Mouse (Mus musculus): ENCODE results near the gene Mprip. TPM values are rescaled to one million over a fixed set of nuclear protein-coding genes. Genes with fewer than 3 reads are reported as not detected.
"Not testable (repeated sequence)": the region's sequence is repeated elsewhere in the genome, so short reads cannot be mapped to it uniquely, and the experiment has no call there.

Gene Mprip
- polyA plus RNA-seq, 1 experiment from 2014 or later = 64.1 TPM

GRCm38 (mm10) chr11:59715424-59715840 lies 54.3 kb downstream of the Mprip start:
- H3K36me3 ChIP-seq (ENCODE audit: control insufficient read depth, insufficient read depth, low read length) = 0 out of 2 replicates have a peak, but pooled peaks cover 2% of the 10 kb centered on the region
- H3K27ac ChIP-seq (ENCODE audit: low read depth, low read length) = no peak overlapping the region
- ATAC-seq (ENCODE audit: low FRiP score, low TSS enrichment) = no peak
- H3K27me3 ChIP-seq (ENCODE audit: control insufficient read depth, insufficient read depth, low read length) = no peaks in the 10 kb centered on the region
- H3K9ac ChIP-seq (ENCODE audit: low read depth, low read length) = no peak overlapping the region
- 71% methylated on average over 3 of the region's 3 CpGs for WGBS
- H3K4me3 ChIP-seq (ENCODE audit: low read length) = no peak overlapping the region
- H3K9me3 ChIP-seq (ENCODE audit: control insufficient read depth, low read length) = no peaks in the 10 kb centered on the region
- H3K4me1 ChIP-seq (ENCODE audit: control insufficient read depth, insufficient read depth, low read length) = no peaks in the 10 kb centered on the region
- H3K4me2 ChIP-seq (replicated peaks; ENCODE audit: low read depth, low read length) = no peak overlapping the region

GRCm38 (mm10) chr11:59717801-59718291 lies 56.7 kb downstream of the Mprip start:
- Histone ChIP-seq H3K4me1 (ENCODE audit: control insufficient read depth, insufficient read depth, low read length) (no peaks in the 10 kb centered on the region), H3K9me3 (ENCODE audit: control insufficient read depth, low read length) (no peaks in the 10 kb centered on the region), H3K4me3 (ENCODE audit: low read length) (no peak overlapping the region), H3K9ac (ENCODE audit: low read depth, low read length) (no peak overlapping the region), H3K4me2 (replicated peaks; ENCODE audit: low read depth, low read length) (no peak overlapping the region), H3K27ac (ENCODE audit: low read depth, low read length) (no peak overlapping the region), H3K27me3 (ENCODE audit: control insufficient read depth, insufficient read depth, low read length) (no peaks in the 10 kb centered on the region), H3K36me3 (ENCODE audit: control insufficient read depth, insufficient read depth, low read length) (0 out of 2 replicates have a peak, but pooled peaks cover 2% of the 10 kb centered on the region)
- 89% methylated on average over 4 of the region's 4 CpGs for WGBS
- ATAC-seq (ENCODE audit: low FRiP score, low TSS enrichment) = no peak

GRCm38 (mm10) chr11:59719185-59719584 lies 58.1 kb downstream of the Mprip start:
- H3K4me3 ChIP-seq (ENCODE audit: low read length) = no peak overlapping the region
- no peaks in the 10 kb centered on the region for H3K27me3 ChIP-seq (ENCODE audit: control insufficient read depth, insufficient read depth, low read length)
- H3K36me3 ChIP-seq (ENCODE audit: control insufficient read depth, insufficient read depth, low read length) = 0 out of 2 replicates have a peak, but pooled peaks cover 2% of the 10 kb centered on the region
- H3K9ac ChIP-seq (ENCODE audit: low read depth, low read length) = no peak overlapping the region
- 93% methylated on average over 5 of the region's 5 CpGs for WGBS
- no peak overlapping the region for H3K27ac ChIP-seq (ENCODE audit: low read depth, low read length)
- ATAC-seq (ENCODE audit: low FRiP score, low TSS enrichment) = no peak
- no peak overlapping the region for H3K4me2 ChIP-seq (replicated peaks; ENCODE audit: low read depth, low read length)
- no peaks in the 10 kb centered on the region for H3K4me1 ChIP-seq (ENCODE audit: control insufficient read depth, insufficient read depth, low read length)
- H3K9me3 ChIP-seq (ENCODE audit: control insufficient read depth, low read length) = no peaks in the 10 kb centered on the region

GRCm38 (mm10) chr11:59721385-59721784 lies 60.3 kb downstream of the Mprip start:
- Histone ChIP-seq H3K9me3 (ENCODE audit: control insufficient read depth, low read length) (no peaks in the 10 kb centered on the region), H3K9ac (ENCODE audit: low read depth, low read length) (no peak overlapping the region), H3K4me3 (ENCODE audit: low read length) (no peak overlapping the region), H3K4me2 (replicated peaks; ENCODE audit: low read depth, low read length) (no peak overlapping the region), H3K36me3 (ENCODE audit: control insufficient read depth, insufficient read depth, low read length) (0 out of 2 replicates have a peak, but pooled peaks cover 2% of the 10 kb centered on the region), H3K4me1 (ENCODE audit: control insufficient read depth, insufficient read depth, low read length) (no peaks in the 10 kb centered on the region), H3K27me3 (ENCODE audit: control insufficient read depth, insufficient read depth, low read length) (no peaks in the 10 kb centered on the region), H3K27ac (ENCODE audit: low read depth, low read length) (no peak overlapping the region)
- ATAC-seq (ENCODE audit: low FRiP score, low TSS enrichment) = no peak
- WGBS = 79% methylated on average over 2 of the region's 2 CpGs

DNA sequence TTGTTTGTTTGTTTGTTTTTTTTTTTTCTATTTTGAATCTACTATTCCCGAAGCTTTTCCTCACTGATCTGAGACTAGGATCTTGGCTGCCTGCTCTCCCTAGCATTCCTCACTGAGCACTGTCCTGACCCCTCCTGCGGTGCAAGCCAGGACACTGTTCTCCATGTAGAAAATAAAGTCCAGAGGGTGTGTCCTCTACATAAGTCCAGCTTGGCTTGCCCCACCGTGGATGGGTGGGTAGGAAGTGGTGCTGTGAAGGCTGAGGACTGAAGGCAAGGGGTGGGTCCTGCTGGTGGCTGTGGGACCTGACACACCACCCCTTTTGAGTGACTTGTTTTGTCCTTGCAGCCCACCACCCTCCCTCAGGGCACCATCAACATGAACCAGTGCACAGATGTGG lies 66.1 kb downstream of the Mprip start:
- WGBS = 88% methylated on average over 3 of the region's 3 CpGs
- no peak for ATAC-seq (ENCODE audit: low FRiP score, low TSS enrichment)
- H3K4me1 ChIP-seq (ENCODE audit: control insufficient read depth, insufficient read depth, low read length) = no peaks in the 10 kb centered on the region

DNA sequence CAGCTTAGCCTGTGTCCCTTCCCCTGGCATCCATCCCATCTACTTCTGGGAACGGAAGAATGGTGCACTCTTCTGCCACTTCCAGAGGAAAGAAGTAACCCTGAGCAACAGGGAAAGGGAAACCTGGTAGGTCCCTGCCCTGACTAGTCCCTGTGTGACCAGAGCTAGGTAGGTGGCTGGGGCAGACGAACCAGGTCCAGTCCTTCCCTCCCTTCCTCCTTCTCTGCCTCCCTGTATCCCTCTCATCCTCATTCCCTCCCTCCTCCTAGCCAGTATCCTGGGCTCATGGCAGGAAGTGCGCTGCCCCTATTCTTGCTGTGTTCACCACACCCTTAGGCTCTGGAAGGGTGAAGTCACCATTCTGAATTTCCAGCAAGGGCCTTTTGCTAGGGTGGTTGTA lies 70.7 kb downstream of the Mprip start:
- Histone ChIP-seq H3K4me1 (ENCODE audit: control insufficient read depth, insufficient read depth, low read length) (0 out of 2 replicates have a peak, but pooled peaks cover 4% of the 10 kb centered on the region), H3K4me2 (replicated peaks; ENCODE audit: low read depth, low read length) (no peak overlapping the region), H3K4me3 (ENCODE audit: low read length) (no peak overlapping the region), H3K9me3 (ENCODE audit: control insufficient read depth, low read length) (no peaks in the 10 kb centered on the region), H3K27ac (ENCODE audit: low read depth, low read length) (peak overlapping the region; percentile 21; the same call in 1 of the 2 replicates), H3K36me3 (ENCODE audit: control insufficient read depth, insufficient read depth, low read length) (peaks cover 40% of the 10 kb centered on the region), H3K27me3 (ENCODE audit: control insufficient read depth, insufficient read depth, low read length) (no peaks in the 10 kb centered on the region), H3K9ac (ENCODE audit: low read depth, low read length) (no peak overlapping the region)
- ATAC-seq (ENCODE audit: low FRiP score, low TSS enrichment) = no peak
- 91% methylated on average over 3 of the region's 3 CpGs for WGBS

More for the DNA sequence above, 66.1 kb downstream of the Mprip start:
- Histone ChIP-seq H3K4me2 (replicated peaks; ENCODE audit: low read depth, low read length) (no peak overlapping the region), H3K36me3 (ENCODE audit: control insufficient read depth, insufficient read depth, low read length) (peaks cover 23% of the 10 kb centered on the region), H3K27ac (ENCODE audit: low read depth, low read length) (no peak overlapping the region), H3K27me3 (ENCODE audit: control insufficient read depth, insufficient read depth, low read length) (no peaks in the 10 kb centered on the region), H3K9me3 (ENCODE audit: control insufficient read depth, low read length) (no peaks in the 10 kb centered on the region), H3K4me3 (ENCODE audit: low read length) (no peak overlapping the region), H3K9ac (ENCODE audit: low read depth, low read length) (no peak overlapping the region)

DNA sequence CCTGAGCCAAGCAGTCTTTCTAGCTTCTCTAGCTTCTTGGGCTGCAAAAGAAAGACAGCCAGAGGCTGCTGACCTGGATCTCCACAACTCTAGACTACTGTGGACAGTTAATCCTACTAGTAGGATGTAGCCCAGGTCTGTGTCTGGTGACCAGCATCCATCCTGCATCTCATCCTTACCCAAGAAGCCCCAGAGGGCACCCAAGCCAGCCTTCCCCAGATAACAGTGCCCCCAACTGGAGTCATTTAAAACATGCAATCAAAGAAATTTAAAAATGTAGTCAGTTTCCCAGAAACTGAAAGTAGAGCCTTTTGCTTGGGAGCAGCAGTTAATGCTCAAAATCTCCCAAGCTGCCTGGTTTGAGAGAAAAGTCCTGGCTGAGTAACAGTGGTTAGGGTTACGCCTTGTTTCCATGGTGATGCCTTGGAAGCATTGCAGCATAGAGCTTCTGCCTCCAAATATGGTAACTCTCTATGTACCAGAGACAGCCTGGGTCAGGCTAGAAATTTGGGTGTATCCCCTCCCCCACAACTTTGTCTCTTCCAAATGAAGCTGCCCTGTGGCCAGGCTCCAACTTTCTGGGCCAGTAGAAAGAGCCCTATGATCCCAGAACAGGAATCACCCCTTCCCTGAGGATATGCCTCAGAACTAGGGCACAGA lies 71.4 kb downstream of the Mprip start:
- Histone ChIP-seq H3K9ac (ENCODE audit: low read depth, low read length) (no peak overlapping the region), H3K27ac (ENCODE audit: low read depth, low read length) (peak overlapping the region; percentile 65; the same call in 1 of the 2 replicates), H3K4me3 (ENCODE audit: low read length) (no peak overlapping the region), H3K9me3 (ENCODE audit: control insufficient read depth, low read length) (no peaks in the 10 kb centered on the region), H3K4me1 (ENCODE audit: control insufficient read depth, insufficient read depth, low read length) (0 out of 2 replicates have a peak, but pooled peaks cover 4% of the 10 kb centered on the region), H3K4me2 (replicated peaks; ENCODE audit: low read depth, low read length) (no peak overlapping the region), H3K27me3 (ENCODE audit: control insufficient read depth, insufficient read depth, low read length) (no peaks in the 10 kb centered on the region), H3K36me3 (ENCODE audit: control insufficient read depth, insufficient read depth, low read length) (peaks cover 44% of the 10 kb centered on the region)
- WGBS = 57% methylated on average over 1 of the region's 1 CpGs
- peak; percentile 80; the same call in 1 of the 2 replicates for ATAC-seq (ENCODE audit: low FRiP score, low TSS enrichment)

- not testable (repeated sequence) for H3K9me3 ChIP-seq (ENCODE audit: control insufficient read depth, low read length); H3K27me3 ChIP-seq (ENCODE audit: control insufficient read depth, insufficient read depth, low read length); H3K4me2 ChIP-seq (replicated peaks; ENCODE audit: low read depth, low read length); H3K27ac ChIP-seq (ENCODE audit: low read depth, low read length); ATAC-seq (ENCODE audit: low FRiP score, low TSS enrichment); H3K9ac ChIP-seq (ENCODE audit: low read depth, low read length); H3K4me3 ChIP-seq (ENCODE audit: low read length); H3K4me1 ChIP-seq (ENCODE audit: control insufficient read depth, insufficient read depth, low read length)
- WGBS = 84% methylated on average over 5 of the region's 5 CpGs
- peaks cover 55% of the 10 kb centered on the region for H3K36me3 ChIP-seq (ENCODE audit: control insufficient read depth, insufficient read depth, low read length)
These were observed 72.5 kb downstream of the Mprip start for GRCm38 (mm10) chr11:59733600-59733999.

DNA sequence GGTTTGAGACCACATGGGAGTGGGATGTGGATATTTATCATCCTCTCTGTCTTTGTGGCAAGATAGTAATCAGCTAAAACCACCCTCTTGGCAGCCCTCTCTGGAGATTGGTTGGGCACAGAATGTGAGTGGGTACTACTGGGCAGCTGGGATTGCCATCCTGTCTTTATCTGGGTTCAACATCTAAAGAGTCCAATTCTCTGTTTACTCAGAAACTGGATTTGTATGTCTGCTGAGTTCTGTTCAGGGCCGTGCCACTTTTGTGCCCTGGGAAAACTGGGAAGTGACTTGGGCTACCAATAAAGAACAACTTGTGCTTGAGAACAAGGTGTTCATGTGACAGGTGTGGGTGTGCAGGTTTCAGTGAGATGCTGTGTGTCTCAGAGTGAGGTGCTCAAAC lies 73.2 kb downstream of the Mprip start:
- no peak for ATAC-seq (ENCODE audit: low FRiP score, low TSS enrichment)
- Histone ChIP-seq H3K36me3 (ENCODE audit: control insufficient read depth, insufficient read depth, low read length) (peaks cover 54% of the 10 kb centered on the region), H3K4me1 (ENCODE audit: control insufficient read depth, insufficient read depth, low read length) (0 out of 2 replicates have a peak, but pooled peaks cover 4% of the 10 kb centered on the region), H3K4me3 (ENCODE audit: low read length) (no peak overlapping the region), H3K27ac (ENCODE audit: low read depth, low read length) (no peak overlapping the region), H3K27me3 (ENCODE audit: control insufficient read depth, insufficient read depth, low read length) (no peaks in the 10 kb centered on the region), H3K4me2 (replicated peaks; ENCODE audit: low read depth, low read length) (no peak overlapping the region), H3K9me3 (ENCODE audit: control insufficient read depth, low read length) (no peaks in the 10 kb centered on the region), H3K9ac (ENCODE audit: low read depth, low read length) (no peak overlapping the region)
- 84% methylated on average over 1 of the region's 1 CpGs for WGBS

Data from kidney, embryonic 14.5 days (tissue).